Mouse (Mus musculus) liver, embryonic 14.5 days (tissue): Measurements from ENCODE around the gene Klhl30.

Source experiments
- CTCF ChIP-seq: IDR thresholded peaks from 2 replicates; pipeline ENCODE4 v1.5.1; 2016; ENCODE audit warnings: antibody characterized with exemption, low read depth, control low read depth
- EP300 ChIP-seq: IDR thresholded peaks from 2 replicates; pipeline ENCODE4 v1.6.1; 2016; ENCODE audit warnings: antibody characterized with exemption, low read depth

DNA sequence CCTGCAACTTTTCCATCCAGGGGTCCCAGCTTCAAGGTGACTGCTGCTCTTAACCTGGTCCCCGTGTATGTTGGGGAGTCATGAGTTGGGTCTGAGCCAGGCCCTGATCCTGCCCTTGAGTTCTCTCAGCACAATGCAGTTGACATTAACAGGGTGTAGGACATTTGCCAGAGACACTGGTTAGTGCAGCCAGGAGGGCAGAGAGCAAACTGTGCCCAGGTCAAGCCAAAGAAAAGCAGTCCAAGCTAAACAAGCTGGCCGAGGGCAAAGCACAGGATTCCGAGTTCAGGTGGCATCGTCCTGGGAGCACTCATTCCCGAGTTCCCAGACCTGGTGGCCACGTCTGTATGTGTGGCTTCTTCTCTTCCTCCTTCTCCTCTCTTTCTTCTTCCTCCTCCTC, 33.2 kb upstream of the Klhl30 start:
- TF ChIP-seq CTCF (no peak), EP300 (no peak)
